Mouse (Mus musculus): ENCODE measurements around the gene Spaca3.

The Spaca3 gene

DNA sequence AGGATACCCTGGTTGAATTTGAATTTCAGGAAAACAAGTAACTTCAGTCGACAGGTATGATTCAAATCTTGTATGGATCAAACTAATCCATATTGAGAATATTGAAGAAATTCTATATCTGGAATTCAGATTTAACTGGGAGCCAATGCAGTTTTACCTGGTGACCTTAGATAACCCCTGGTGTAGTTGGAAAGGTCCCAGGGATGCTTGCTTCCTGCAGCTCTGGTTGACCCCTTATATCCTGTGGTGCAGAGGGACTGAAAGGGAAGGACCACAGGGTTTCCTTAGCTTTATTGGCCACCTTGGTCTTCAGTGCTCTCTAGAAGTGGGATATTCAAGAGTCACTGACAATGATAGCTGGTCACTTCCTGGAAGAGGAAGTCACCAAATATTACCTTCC lies 9.9 kb downstream of the Spaca3 start:
- DNase-seq (ENCODE audit: low read depth, low spot score): no peak

DNA sequence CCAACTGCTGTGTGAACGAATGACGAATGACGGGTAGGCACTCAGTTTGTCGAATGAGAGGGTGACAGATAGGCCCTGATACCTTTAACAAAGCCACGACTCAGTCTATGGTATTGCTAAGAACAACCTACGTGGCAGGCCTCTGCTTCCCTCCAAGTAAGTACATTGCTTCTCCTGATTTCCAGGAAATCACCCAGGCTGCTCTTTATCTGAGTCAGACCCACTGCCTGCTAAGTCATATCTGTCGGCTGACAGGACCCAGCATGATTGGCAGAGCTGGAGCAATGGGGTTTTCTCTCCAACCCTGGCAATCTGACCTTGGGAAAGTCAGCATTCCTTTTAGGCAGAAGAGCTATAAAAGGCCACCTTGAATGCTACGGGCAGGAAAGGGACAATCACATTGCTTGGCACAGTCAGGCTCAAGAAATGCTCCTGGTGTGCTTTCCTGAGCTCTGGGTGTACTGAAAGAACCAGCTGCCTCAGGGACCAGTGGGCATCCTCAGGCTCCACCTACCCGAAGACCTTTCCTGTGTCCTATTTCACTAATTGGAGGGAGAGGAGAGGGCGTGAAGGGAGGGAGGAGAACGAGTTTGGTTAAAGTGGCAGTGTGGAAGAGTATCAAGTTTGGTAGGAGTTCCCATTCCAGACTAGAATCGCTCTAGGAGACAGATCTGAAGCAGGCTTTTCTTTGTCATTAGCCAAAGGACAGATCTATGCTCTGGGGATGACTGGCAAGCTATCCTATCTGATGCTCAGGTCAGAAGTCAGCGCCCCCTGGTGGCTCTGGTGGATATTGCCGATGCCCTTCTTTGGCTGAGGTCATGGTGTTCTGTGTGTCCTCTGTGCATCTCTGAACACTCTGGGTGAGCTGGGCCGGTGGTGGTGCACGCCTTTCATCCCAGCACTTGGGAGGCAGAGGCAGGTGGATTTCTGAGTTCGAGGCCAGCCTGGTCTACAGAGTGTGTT lies 14.6 kb downstream of the Spaca3 start:
- DNase-seq (ENCODE audit: low read depth, low spot score): peak; percentile 33

DNA sequence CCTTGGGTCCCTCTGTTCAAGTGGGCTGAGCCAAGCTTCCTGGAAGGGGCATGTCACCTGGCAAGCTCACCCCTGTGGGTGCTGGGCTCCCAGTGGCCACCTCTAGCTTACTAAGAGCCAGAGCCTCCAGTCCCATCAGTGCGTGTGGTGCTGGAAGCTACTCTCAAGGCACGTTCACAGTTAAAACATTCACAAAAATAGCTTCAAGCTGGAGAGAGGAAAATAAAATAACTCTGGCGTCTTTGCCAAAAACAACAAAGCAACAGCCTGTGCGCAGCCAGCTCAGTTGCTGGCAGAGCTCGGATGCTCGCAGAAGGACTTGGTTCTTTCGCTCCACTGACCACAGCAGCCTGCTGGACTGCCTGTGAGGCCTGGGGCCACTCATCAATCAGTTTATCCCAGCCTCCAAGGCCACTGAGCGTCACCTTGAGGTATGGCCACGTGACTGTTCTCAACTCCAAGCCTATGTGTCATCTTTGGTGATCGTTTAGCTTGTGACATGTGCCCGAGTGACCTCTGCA lies 19.0 kb downstream of the Spaca3 start:
- DNase-seq (ENCODE audit: low read depth, low spot score): no peak

DNA sequence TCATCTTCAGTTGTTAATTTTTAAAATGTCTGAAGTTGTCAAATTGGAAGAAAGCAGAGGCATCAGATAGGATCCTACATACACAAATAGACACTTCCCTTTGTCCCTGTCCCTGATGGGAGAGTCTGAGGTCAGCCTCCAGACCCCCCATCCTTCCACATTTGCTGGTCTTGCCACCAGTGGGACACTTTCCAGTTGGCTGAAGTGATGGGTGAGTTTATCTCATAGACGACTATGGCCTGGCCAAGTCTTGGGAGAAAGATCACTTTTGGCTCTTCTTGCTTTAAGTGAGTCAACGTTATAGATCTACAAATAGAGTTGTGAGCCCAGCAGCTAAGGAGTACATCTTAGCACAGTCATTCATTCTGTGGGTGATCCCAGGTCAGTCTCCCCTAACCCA lies 19.9 kb downstream of the Spaca3 start:
- no peak for DNase-seq (ENCODE audit: low read depth, low spot score)

DNA sequence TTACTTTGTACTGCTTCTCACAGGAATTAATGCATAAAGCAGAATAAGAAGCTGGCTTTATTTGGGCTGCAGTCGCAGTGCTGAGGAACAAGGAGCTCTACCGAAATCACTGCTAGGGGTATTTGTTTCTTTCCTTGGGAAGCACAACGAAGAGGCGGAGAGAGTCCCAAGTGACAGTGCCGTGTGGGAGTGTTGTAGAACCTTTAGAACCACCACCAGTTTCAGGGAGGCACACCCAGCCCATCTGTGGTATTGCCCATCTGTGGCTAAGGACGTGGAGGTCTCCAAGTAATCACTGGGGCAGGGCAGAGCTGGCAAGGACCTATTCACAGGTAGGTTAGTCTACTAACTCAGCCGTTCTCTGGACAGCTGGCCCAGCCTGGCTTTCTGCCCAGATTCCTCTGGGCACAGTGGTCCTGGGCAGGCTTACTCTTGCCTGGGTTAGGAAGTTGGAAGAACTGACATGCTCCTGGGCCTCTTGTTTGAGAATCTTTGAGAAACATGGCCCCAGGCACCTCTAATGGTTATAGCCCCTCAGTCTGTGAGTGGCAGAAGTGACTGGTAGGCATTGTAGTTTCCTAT lies 24.2 kb downstream of the Spaca3 start:
- DNase-seq (ENCODE audit: low read depth, low spot score): no peak

DNA sequence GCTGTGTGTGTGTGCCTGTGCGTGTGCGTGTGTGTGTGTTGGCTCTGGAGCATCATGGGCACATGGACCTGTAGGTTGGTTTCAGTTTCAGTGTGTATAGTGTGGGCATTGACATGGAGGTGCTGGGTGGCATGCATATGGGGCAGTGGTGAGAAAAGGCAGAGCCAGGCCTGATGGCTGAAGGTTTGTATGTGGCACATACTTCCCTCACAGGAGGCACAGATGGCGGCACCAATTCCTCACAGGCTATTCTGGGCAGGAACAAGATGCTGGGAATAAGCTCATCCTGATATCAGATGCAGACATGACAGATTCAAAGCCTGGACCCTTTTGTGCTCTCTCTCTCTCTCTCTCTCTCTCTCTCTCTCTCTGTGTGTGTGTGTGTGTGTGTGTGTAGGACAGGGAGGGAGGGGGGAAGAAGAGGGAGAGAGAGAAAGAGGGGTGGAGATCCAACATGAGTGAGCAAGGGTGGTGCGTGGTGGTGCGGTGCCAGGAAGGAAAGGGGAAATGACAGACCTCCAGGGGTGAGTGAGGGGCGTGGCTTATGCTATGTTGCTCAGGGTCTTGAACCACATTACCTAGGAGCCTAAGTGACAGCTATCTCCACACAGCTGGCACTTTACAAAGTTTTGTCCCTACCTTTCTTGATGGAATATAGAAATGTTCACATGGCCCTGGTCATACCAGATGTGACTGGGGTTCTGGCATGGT lies 26.5 kb downstream of the Spaca3 start:
- DNase-seq (ENCODE audit: low read depth, low spot score): no peak

DNA sequence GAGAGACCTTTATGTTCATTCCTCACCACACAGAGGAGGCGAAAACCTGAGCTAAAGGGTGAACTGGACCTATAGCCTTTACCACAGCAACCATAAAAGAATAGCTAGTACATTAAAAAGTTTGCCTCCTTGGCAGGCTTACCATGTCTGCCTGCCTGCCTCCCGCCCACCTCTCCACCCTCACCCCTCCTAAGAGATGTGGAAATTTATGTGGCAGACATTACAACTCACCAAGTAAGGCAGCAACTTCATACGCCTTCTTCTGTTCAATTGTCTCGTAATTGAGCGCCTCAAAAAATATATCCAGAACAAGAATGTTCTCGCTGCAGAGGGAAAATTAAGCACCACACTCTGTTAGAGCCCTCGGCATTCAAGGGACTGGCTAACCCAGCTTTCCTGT lies 28.2 kb downstream of the Spaca3 start:
- no peak for DNase-seq (ENCODE audit: low read depth, low spot score)

DNA sequence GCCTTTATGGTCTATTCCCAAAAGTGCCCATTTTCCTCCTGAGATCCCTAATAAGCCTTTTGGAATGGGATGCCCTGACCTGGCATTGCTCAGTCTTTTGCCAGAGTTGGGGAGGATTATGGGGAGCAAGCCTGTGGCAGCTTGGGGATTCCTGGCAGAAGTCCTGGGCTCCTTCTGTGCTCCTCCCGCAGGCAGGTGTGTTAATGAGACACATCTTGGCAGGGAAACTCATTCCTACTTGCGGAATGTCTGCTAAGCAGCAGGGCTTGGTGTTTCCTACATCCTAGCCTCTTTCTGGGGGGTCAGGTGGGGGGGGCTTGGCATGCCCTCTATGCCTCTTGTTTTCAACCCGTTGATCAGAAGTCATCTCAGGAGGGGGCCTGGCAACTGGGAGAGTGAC lies 28.9 kb downstream of the Spaca3 start:
- no peak for DNase-seq (ENCODE audit: low read depth, low spot score)

DNA sequence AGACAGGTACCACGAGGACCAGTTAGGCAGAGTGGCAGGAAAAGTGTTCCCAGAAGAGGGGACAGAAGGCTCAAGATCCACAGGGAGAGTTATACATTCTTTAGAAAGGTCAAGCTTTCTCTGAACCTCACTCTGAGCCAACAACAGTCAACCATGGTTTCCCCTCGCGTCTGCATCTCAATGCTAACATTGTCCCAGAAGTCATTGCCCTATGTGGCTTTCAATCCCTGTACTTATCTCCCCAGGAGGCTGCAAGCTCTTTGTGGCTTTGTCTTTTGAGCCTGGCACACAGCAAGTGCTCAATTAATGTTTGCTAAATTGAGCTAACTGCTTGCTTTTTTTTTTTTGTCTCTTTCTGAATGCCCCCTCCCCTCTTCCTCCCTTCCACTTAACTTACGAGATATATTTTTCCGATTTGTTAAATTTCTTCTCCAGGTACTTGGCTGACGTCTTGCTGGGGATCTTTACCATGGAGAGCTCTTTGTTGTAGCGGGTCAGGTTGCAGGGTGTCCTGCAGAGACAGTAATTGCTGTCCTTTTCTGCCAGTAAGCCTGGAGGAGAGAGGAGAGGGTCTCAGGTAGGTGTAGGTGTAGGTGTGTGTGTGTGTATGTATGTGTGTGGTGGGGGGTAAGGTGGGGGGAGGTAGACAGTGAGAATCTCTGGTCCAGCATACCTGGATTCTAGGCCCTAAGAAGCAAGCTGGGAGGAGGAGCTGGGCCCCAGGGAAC lies 31.3 kb downstream of the Spaca3 start:
- no peak for DNase-seq (ENCODE audit: low read depth, low spot score)

DNA sequence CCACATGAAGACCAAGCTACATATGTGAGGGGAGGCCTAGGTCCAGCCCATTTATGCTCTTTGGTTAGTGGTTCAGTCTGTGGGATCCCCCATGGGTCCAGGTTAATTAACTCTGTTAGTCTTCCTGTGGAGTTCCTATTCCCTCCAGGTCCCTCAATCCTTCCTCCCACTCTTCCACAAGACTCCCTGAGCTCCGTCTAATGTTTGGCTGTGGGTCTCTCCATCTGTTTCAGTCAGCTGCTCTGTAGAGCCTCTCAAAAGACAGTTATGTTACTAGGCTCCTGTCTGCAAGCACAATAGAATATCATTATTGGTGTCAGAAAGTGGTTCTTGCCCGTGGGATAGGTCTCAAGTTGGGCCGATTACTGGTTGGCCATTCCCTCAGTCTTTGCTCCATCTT lies 37.7 kb downstream of the Spaca3 start:
- DNase-seq (ENCODE audit: low read depth, low spot score): no peak

DNA sequence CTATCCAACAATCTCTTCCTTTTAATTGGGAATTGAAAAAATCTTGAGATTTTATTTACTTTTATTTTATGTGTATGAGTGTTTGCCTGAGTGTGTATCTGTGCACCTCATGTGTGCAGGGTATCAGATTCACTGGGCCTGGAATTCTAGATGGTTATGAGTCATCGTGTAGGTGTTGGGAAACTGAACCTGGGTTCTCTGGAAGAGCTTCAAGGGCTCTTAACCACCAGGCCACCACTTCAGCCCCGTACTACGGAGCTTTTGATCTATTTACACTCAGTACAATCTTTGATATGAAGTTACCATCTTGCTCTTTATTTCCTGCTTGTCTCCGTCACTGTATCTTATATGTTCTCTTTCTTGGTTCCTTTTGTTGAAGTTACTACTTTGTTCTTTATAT lies 42.4 kb downstream of the Spaca3 start:
- DNase-seq (ENCODE audit: low read depth, low spot score): no peak

DNA sequence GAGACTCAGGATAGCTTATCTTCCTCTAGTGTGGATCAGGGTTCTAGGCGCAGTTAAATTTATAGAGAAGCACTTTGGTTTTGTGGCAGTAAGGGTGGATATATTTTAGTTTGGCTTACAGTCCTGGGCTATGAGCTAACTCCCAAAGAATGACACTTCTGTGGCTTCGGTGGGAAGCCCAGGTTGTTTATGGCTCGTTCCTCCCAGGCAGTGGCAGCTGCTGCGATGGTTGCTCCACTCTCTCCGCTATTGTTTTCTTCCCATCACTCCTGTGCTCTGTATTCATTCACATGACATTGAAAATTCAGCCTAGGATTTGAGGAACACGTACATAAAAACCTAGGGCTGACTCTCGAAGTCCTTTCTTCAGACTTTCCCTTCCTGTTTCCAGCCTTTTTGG lies 44.5 kb downstream of the Spaca3 start:
- DNase-seq (ENCODE audit: low read depth, low spot score): no peak

DNA sequence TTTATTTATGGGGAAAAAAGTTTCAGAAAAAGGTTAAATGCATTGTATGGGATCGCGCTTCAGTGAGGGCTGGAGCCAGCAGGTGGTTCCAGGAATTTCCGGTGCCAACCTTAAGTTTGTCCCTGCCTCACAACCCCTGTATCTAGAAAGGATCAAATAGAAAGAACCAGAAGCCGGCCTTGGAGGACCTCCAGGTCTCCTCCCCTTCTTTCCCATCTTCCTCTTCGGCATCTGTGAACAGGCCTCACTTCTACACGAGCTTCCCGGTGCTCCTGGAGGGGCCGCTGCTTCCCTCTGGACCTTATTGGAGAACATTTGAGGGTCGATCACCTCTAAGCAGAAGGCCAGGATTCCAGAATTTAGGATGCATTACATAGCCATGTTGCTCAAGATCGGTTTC lies 45.3 kb downstream of the Spaca3 start:
- DNase-seq (ENCODE audit: low read depth, low spot score): no peak

DNA sequence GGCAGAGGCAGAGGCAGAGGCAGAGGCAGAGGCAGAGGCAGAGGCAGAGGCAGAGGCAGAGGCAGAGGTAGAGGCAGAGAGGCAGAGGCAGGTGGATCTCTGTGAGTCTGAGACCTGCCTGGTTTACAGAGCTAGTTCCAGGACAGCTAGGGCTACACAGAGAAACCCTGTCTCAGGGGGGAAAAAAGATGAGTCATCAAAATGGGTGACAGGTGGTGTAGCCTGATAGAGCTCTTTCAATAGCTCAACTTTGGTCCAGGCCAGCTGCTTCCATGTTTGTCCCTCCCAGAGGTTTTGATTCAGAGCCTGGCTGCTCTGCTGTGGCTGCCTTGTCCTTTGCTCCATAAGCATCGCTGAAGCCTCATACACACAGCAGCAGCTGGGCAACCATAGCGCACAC lies 46.4 kb downstream of the Spaca3 start:
- no peak for DNase-seq (ENCODE audit: low read depth, low spot score)

DNA sequence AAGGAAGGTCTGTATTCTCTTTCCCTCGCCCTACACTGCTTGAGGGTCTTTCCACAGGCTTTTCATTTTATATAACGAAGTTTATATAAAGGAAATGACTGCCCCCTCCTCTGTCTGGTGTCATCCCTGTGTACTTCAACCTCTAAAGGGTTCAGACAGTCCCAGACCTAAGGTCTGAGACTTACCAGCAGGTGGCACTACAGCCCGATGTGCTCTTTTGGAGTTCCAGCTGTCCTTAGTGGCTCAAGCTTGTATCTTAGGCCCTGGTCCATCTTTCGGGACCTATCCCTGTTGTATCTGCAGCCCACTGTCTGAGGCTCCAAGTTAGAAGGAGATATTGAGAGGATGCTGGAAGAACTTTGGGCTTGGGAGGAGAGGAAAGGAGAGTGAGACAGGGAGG lies 48.3 kb downstream of the Spaca3 start:
- DNase-seq (ENCODE audit: low read depth, low spot score): peak; percentile 7

DNA sequence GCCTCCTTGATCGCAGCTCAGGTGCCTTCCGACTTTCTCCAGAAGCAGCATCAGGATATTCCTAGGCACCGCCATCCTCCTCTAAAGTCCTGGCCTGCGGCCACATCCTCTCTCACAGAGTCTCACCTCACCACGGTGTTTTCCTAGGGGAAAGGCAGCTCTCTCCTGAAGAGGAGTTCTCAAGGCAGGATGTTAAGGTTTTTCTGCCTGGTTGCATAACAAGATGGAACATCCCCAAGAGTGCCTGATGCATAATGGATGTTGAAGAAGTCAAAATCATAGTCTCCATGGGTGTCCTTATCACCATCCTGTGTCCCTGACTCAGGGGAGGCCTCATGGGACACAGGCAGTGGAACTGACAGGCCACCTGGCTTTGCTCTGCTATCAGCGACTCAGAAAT lies 49.7 kb downstream of the Spaca3 start:
- no peak for DNase-seq (ENCODE audit: low read depth, low spot score)

DNA sequence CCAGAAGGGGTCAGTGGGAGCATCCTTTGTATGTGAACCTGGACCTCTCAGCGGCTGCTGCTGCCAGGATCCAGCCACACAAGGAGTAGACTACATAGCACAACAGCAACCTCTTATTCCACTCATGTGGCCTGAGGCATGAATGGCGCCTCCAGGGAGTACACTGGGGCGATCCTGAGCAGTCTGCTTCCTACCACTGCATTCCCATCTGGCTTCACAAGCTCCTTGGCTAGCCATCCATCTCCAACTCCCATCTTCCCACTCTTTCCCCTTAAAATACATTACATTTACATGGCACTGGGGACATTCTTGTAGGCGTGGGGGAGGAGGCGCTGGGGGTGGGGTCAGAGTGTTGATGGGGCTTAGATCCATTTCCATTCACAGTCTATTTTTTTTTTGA lies 54.6 kb downstream of the Spaca3 start:
- DNase-seq (ENCODE audit: low read depth, low spot score): no peak

DNA sequence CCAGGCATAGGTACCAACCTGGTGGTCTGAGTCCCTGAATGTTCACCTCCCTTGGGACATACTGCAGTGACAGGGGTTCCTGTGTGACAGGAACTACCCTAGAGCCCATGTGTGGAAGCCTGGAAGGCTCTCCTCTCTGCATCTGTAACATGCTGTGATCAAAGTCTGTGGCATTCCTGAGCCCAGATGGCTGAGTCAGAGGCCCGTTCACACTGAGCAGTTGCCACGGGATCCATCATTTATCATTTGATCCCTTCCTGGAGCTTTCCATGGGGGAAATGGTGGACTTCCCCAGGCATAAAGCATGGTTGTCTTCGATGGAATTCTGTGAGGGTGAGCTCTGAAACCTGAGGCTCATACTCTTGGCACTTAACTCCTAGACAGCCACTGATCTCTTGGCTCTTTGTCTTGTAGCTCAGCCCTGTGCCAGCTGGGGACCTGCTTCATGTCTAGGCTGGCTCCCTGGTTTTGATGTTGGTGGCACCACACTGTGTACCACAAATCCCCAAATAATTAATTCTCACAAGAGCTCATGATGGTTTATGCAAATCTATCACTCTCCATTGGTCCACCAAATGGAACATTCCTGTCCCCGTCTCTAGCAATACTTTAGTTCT lies 55.4 kb downstream of the Spaca3 start:
- DNase-seq (ENCODE audit: low read depth, low spot score): no peak

Data from CD4-positive helper T cell, adult 2 months (primary cell).